Mouse (Mus musculus) megakaryocyte progenitor cell, adult 5-6 weeks (primary cell): ENCODE results near the gene Plekhn1. TPM values are rescaled to one million over a fixed set of nuclear protein-coding genes. Genes with fewer than 3 reads are reported as not detected.
A peak's percentile ranks its signal among the peaks of the same experiment; 100 is the strongest.

Source experiments
- ATAC-seq: replicated peaks from 2 replicates; pipeline ENCODE4 v1.8.0; 2016; ENCODE audit warnings: mild to moderate bottlenecking, moderate TSS enrichment, inconsistent platforms; ENCODE audit not compliant: poor library complexity
- total RNA-seq, 2 experiments: library from RNA; stranded (forward) in 1 of 2; stranded (reverse) in 1 of 2; fragments of 157-497, 149-512 nt in 1 of 2; fragments of 200-1000 nt in 1 of 2; gene quantifications; 2 replicates each; pipeline versions ENCODE4 v1.2.3 to v1.2.4; 2015 to 2017

The Plekhn1 gene
- total RNA-seq, 2 experiments from 2014 or later = 12.8 to 18.4 TPM

DNA sequence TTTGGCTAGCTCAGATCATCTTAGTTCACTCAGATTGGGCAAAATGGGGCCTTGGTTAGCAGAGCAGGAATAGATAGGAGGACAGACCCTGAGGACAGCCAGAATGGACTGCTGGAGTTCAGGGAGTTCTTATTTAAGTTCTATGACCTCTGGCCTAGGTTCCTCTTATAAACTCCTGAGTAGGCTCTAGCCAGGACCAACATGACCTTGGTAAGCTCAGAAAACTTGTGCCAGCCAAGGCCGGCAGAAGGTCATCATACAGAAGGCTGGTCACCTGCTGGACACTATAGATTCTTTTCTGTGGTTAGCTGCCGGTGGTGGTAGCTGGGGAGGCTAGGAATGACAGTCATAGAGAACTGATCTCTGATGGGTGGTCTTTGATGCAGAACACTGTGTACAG, 18.5 kb downstream of the Plekhn1 start:
- ATAC-seq = no peak

DNA sequence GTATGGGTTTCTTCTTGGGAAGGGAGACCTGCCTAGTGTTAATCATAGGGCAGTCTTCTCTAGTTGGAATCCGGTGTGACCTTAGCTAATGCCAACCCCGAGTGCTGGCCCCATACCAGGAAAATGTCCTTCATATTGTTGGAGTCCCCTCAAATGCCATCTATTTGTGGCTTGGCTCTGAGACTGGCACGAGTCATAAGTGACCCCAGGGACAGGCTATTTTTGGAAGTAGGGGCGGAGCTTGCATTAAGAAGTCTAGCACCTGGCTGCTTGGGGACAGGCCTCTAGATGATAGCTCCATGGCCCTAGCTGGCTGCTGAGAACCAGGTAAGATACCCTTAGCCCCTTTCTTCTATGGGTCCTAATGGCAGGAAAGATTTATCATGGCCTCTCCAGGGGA, 19.0 kb downstream of the Plekhn1 start, which contains the start of gene Perm1:
TSS of gene Perm1 (plus strand) at position 220 of the 400 bp plus-strand sequence.
- no peak for ATAC-seq

DNA sequence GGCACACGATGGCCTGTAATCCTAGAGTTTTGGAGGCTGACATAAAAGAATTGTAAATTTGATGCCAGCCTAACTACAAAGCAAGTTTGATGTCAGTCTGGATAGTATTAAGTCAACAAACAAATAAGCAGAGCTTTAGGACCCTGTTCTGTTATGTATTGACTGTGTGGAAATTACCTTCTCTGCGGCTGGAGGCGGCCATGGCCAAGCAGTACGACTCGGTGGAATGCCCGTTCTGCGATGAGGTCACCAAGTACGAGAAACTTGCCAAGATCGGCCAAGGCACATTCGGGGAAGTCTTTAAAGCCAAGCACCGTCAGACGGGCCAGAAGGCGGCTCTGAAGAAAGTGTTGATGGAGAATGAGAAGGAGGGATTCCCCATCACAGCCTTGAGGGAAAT, 21.5 kb downstream of the Plekhn1 start:
- no peak for ATAC-seq

DNA sequence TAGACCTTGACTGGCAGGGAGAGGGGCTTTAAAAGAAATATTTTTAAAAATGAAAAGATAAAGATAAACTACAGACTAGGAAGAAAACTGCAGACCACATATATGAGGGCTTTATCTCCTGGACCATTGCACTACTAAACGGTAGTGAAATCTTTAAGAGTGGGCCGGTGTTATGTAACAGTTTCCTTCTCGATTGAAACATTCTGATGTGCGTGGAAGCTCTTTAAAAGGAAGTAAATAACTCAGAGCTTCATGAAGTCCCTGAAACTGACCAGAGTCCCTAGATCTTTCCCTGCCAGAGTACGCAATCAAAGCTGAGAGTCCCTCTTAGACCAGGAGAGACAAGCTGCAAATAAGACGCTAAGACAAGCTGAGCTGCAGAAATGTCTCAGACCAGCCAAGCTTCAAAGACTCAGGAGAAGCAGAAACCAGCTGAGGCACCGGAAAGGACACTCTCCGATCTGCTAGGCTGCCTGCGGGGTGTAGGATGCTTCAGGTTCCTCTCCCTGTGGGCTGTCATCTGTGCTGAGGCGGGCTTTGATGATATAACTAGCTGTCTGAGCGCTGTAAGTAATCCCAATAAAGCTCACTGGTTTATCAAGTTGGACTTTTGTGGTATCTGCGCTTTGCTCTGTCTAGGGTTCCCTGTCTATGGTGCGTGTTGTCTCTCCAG, 24.6 kb downstream of the Plekhn1 start:
- peak; percentile 83 for ATAC-seq

DNA sequence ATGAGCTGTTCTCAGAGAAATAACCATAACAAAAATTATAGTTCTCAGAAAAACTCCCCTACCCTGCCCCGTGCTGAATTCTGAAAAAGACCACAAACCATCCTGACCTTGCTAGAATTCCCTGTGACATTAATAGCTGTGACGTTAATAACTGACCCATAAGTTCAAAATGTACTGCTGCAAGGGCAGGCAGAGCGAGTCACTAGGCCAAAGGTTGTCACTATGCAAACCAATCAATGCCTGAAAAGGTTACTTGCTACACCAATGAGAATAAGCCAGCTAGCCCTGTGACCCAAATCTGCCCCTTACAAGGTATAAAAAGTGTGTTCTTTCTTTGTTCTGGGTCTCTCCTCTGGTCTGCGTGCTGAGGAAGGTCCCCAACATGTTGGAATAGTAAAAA, 25.8 kb downstream of the Plekhn1 start:
- ATAC-seq = no peak

DNA sequence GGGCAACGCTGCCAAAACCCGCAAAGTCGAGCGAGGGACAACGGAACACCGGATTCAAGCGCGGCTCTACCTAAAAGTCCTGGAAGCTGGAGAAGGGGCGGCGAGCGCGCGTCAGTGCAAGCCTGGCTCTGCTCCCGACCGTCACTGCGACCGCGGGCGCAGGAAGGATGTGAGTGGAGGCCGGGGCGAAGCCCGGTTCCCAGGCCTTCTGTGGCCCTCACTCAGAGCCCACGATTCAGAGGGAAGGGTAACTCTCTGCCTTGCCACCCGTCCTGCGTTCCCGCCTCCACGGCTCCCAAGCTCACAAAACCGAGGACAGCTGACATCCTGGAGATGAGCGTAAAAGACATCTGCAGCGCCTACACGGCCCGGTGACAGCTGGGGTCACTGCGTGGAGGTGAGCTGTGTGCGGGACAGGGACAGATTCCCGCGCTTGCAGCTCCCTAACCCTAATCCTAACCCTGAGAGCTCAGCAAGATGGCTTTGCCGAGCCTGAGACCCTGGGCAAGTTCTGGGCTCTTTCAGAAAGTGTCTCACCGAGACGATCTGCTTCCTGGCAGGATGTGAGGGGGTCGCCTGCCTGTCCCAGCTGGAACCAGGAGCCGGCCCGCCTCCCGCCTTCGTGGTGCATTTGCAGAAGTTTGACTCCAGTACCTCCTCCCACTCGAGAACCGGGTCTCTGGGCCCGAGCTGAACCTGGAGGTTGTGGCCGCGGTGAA, 31.1 kb downstream of the Plekhn1 start:
- ATAC-seq = peak; percentile 15

DNA sequence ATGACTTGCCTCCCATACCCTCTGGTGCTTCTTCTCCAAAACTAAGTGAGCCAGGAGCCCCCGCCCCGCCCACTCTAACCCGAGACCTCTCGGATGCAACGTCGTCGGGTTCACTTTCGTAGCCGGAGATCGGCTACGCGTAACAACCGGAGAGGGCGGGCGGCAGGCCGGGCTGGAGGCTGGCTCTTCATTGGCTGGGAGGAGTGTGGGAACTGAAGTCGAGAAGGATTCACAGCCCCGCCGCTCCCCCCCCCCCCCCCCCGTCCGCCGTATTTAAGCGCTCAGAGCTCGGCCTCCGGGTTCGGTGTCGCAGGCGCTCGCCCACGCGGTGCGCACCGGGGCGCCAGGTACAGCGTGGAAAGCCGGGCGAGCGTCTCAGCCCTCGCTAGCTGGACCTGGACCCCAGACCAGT, 31.6 kb downstream of the Plekhn1 start, which contains the start of gene AW011738:
TSS of gene AW011738 (plus strand) at position 304 of the 412 bp plus-strand sequence.
- peak; percentile 77 for ATAC-seq

DNA sequence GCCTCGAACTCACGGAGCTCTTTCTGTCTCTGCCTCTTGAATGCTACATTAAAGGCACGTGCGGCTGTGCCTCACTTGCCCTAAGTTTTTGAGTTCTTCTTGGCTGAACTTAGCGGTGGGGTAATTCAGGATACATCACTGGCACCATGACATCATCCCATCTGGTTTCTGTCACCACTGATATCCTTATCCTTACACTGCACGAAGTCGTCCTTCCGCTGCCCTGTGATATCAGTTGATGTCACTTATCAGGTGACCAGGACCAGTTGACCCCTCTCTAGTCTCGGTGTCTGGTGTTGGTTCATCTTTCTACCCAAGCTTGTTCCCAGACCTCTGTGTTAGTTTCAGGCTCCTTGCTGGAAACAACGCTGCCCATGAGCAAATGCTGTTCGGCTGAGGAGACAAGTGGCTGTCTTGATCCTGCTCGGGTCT, 32.2 kb downstream of the Plekhn1 start:
- peak; percentile 54 for ATAC-seq

DNA sequence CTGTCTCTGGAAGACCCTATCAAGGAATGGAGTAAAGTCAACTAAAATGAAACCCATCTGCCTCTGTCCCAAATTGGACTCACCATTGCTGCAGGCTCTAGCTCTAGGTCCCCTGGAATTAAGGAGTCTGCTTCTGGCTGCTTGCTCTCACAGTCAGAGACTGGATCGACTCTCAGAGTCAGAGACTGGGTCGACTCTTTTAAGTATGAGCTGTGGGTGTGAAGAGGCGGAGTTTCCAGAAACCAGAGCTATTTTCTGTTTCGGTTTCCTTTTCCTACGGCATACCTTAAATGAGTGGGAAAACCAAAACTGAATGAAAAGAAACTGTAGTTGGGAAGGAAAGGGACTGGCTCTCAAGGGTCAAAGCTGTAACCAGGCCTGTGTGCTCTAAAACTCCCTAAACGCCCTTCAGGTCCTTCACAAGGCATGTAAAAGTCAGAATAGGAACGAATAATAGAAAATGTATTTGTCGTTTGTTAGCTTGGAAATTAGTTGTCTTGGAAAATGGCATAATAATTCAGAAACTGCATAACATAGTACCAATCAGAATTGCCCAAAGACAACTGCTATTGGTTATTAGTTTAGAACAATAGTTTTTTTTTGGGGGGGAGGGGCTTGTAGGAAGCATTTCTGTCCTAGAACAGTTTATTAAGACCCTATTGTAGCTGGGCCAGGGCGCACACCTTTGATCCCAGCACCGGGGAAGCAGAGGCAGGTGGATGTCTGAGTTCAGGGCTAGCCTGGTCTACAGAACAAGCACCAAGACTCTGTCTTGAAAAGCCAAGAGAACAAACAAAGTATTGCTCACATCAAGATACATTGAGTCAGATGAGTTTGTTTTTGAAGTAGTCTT, 33.8 kb downstream of the Plekhn1 start, which contains the start of gene Isg15:
TSS of gene Isg15 (minus strand) at position 196 of the 853 bp plus-strand sequence.
- peak; percentile 12; the same call in 1 of the 2 replicates for ATAC-seq

DNA sequence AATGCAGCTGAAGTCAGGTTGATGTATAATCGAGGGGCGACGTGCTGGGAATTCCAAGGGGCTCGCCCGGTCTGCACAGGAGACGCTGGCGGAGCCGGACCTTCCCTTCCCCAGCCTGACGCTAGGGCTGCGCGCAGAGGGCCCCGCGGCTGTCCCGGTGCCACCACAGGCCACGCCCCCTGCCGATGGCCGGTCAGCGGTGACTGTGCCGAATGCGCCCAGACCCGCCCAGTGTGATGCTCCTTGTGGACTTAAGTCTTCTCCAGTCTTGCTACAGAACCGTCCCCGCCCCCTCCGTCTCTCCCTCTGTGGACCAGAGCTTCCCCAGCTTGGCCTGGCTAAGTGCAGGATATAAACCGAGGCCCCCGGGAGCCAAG, 36.8 kb downstream of the Plekhn1 start:
- peak; percentile 70 for ATAC-seq

DNA sequence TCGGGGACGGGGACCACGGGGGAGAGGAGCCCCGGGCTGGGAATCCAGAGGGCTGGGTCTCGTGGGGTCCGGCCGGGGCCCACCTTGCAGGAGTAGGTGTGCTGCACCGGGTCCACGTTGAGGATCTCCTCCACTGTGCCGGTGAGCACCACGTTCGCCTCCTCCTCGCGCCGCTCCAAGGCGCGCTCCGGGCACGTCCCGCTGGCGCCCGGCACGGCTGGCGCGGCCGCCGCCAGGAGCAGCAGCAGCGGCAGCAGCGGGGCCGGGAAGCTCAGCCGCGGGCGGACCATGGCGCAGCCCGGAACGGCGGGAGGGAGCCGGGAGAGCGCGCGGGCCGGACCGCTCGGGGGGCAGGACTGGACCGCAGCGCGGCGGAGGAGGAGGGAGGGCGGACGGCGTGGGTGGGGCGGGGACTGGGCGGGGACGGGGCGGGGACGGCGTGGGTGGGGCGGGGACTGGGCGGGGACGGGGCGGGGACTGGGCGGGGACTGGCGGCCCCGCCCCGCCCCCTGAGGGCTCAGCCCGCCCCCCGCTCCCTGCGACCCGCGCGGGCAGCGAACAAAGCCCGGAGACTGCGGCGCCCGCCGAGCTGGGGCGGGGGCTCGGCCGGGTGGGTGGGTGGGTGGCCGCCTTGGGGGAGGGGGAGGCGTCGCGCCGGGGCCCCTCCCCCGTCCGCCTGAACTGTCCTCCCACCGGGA, 37.4 kb downstream of the Plekhn1 start, which contains the start of gene Agrn:
TSS of gene Agrn (minus strand) at position 358 of the 698 bp plus-strand sequence.
- ATAC-seq = peak; percentile 52

DNA sequence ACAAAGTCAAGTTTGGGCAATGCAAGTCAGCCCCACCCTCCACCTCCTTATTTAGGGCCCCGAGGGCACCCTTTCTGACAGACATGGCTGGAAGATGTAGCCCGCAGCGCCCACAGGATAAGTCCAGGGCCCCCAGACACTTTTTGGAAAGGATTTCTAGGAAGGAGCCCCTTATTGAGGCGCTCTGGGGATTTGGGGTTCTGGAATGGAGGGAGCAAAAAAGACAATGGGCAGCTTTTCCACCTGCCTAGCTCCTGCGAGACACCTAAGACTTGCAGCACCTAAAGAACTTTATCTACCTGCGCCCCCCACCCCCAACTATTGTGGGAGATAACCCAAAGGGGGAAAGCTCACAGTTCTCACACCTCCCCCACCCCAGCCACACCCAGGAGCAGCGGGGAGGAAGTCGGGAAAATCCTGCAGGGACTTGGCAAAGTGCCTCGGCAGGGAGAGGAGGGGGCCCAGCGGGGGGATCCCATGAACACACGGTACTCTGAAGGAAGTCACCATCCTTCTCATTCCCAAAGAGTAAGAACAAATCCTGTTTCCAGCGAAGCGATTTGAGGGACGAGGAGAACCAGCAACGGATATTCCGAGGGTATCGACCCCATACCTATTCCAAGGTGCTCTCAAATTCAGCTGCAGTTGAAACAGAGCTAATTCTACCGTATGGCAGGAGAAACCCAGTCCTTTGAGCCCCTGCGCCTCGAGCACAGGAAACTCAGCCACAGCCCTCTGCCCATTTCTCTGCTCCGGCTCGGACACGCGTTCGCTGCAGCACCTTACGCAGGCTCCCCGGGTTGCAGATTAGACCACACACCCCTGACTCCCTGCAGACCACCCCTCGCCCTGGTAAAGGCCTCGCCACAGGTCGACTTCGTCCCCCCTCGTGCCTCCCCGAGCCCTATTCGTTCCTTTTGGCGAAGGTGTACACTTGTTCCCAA, 38.5 kb downstream of the Plekhn1 start:
- ATAC-seq = no peak

DNA sequence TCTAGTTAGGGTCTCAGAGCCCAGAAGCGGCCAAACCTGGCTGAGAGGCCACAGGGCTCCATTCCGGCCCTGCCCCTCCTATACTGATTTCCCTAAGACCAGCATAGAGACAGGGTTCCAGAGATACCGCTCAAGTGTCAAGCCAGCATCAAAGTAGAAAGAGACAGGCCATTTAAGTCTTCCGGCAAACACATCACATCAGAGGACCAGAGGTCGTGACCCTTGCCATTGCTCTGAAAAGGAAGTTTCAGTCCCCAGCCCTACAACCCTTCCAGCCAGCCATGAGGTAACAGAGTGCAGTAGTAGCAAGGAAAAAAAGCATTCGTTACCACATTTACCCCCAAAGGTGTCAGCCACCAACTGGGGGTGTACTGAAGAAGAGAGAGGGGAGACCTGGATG, 40.3 kb downstream of the Plekhn1 start:
- ATAC-seq = no peak

DNA sequence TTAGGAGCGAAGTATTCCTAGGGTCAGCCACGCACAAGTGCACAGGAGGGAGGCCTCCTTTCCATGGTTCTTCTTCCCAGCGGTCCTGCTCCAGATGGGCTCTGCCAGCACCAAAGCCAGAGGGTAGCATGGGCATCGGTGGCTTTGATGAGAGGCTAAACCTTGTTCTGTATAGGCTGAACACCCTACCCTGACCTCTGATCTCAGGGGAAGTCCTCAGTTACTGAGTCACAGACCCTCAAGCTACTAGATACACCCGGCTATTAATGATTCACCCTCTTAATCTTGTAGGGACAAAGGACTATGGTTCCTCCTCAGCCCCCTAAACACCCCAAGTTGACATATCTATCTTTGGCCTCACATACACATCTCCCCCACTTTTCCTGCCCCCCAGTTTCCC, 40.8 kb downstream of the Plekhn1 start:
- no peak for ATAC-seq

DNA sequence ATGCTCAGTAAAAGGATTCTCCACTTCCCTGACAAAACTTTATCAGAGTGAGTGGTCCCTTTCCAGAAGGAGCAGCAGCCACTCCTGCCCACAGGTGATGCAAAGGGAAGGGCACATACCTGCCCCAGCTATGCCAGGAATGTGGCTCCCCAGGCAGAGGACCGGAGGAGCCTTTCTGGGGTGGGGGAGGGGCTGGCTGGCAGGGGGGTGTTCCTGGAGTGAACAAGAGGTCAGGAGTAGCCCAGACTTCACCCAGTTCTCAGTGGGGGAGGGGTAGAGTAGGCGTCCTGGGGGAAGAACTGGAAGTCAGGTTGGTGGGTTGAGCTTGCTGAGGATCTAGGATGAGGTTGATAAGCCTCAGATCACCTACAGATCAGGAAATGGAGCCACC, 41.5 kb downstream of the Plekhn1 start:
- ATAC-seq = no peak

DNA sequence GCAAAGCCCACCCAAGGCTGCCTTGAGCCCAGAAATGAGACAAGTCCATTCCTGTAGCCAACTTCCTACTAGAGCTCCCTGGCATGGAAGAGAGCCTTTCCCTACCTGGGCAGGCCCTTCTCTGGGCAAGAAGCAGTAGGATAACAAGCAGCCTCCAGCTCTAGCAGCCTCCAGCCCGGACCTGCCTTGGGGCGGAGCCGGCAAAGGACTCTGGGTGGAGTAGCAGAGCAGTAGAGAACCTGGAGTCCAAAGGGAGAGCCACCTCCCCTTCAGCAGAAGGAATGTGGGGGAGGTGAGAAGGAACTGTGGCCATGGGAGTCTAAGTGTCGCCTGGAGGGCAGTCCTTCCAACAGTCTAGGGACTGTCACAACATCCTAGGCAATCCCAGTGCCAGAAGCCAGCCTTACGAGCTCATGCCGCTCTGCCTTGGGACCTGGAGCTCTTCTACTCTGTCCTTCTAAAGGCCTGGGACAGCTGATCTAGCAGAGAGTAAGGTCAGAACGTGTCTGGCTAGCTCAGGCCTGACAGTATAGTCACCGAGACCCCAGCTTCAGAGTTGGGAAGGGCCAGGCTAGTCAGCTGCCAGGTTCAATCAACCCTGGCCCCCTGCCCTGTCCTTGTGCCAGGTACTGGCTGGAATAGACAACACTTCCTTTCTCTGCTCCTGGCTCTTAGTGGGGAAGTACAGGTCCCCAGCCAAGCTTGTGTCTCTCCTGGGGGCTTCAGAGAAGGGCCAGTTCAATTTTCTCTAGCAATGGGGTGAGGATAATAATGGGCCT, 42.0 kb downstream of the Plekhn1 start:
- no peak for ATAC-seq

DNA sequence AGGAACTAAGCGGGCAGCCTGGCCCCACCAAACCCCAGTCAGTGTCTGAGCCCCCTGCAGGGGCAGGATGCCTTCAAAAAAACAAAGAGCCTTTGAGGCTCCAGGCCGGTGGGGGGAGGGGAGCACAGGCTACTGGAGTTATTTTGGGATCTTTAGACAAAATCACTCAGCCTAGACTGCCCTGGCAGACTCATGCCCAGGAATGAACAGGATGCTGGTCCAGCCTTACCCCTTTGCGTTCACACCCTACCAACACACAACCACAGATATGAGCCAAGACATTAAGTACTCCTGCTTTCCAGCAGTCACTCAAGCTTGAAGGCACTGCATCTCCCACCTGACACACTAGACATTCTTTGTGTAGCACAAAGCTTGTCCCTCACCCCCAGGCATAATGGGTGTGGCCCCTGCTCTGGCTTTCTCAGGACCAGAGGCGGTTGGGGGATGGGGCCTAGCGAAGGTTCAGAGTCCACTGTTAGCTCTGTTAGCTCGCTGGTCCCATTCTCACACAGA, 45.8 kb downstream of the Plekhn1 start:
- ATAC-seq = no peak

DNA sequence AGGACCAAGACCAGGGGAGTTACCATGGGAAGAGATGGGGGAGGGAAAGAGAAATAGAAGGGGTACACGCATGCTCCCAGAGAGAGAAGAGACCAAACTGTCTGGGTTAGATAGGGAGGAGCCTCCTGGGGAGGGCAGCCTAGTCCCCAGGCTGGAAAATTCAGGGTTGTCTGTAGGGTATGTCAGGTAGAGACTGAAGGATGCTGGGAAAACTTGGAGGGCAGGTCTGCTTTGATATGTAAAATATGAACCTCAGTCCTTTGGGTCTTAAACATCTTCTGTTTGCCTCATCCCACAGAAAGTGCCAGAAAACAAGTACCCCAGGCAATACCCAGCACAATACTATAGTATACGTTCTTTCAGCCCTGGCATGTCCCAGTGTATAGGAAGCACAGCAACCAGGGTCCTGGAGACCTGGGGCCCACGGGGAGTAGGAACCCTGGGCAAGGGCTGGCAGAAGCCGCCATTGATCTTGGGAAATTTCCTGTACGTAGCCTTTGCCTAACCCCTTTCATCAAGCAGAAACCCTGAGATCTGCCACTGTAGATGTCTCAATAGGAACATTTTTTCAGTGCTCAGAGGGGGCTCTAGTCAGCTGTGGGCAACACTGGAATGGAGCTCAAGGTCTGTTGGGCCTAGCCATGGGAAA, 46.4 kb downstream of the Plekhn1 start:
- peak; percentile 59 for ATAC-seq
